Mouse (Mus musculus): ENCODE measurements around the gene Zmym4. TPM values are rescaled to one million over a fixed set of nuclear protein-coding genes. Genes with fewer than 3 reads are reported as not detected.

Gene Zmym4
- polyA plus RNA-seq, 1 experiment from 2014 or later: 2.9 TPM

DNA sequence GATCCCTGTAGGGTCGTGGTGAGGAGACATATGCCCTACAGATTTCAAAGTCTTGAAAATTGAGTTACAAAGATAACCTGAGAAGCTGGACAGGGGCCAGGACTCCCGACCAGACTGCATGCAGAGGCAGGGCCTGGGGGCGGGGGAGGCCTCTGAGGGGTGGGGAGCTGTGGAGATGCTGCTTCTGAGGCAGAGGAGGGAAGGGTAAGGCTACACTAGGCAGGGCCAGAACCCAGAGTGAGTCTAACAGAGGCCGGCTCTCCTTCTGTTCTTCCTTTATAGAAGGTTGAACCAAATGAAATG is 117.2 kb downstream of the Zmym4 start:
- peaks cover 22% of the 10 kb centered on the region for H3K36me3 ChIP-seq (replicated peaks; ENCODE audit: insufficient read depth, low read length)
- no peak overlapping the region for H3K27ac ChIP-seq (ENCODE audit: low read depth)
- H3K4me1 ChIP-seq (ENCODE audit: insufficient read depth): no peaks in the 10 kb centered on the region
- 53% methylated on average over 4 of the region's 4 CpGs for WGBS (ENCODE audit: insufficient replicate concordance)
- H3K4me2 ChIP-seq (ENCODE audit: low read depth, low read length): no peak overlapping the region
- H3K9me3 ChIP-seq (ENCODE audit: low read length): no peaks in the 10 kb centered on the region
- H3K4me3 ChIP-seq (ENCODE audit: low read depth, low read length): no peak overlapping the region
- TF ChIP-seq CTCF (IDR thresholded peaks at IDR 0.05; ENCODE audit: low read depth): no peak
- TF ChIP-seq EP300 (IDR thresholded peaks at IDR 0.05; ENCODE audit: low read depth): no peak
- no peak overlapping the region for H3K9ac ChIP-seq (replicated peaks)
- DNase-seq (no peak), ATAC-seq (no peak)
- H3K27me3 ChIP-seq (ENCODE audit: insufficient read depth, low read length): no peaks in the 10 kb centered on the region

DNA sequence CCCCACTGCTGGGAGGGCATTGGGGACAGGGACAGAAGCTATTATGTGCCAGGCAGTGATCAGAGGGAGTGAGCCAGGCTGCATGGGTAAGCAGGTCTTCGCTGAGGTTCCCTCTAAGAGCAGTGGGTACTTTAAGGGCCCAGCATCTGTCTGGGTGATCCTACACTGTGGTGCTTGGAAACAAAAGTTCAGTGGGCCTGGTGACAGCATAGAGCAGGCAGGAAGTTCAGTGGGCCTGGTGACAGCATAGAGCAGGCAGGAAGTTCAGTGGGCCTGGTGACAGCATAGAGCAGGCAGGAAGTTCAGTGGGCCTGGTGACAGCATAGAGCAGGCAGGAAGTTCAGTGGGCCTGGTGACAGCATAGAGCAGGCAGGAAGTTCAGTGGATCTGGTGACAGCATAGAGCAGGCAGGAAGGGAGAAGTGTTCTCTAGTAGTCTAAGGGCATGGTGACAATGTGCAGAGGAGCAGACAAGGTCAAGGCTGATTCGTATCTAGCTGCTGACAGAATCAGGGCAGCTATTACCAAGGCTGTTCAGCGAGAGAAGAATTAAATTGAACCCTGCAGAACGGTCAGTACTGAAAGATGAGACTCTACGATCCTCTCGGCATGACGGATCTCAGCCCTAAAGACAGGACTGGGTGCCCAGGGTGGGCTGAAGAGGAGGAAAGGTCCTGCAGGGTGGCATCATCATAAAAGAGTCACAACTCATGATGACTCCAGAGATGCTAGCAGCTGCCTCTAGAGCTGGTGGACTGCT is 117.7 kb downstream of the Zmym4 start:
- Histone ChIP-seq H3K27ac (ENCODE audit: low read depth) (no peak overlapping the region), H3K4me1 (ENCODE audit: insufficient read depth) (no peaks in the 10 kb centered on the region), H3K36me3 (replicated peaks; ENCODE audit: insufficient read depth, low read length) (peaks cover 22% of the 10 kb centered on the region), H3K4me3 (ENCODE audit: low read depth, low read length) (no peak overlapping the region), H3K4me2 (ENCODE audit: low read depth, low read length) (no peak overlapping the region), H3K27me3 (ENCODE audit: insufficient read depth, low read length) (no peaks in the 10 kb centered on the region), H3K9ac (replicated peaks) (no peak overlapping the region), H3K9me3 (ENCODE audit: low read length) (no peaks in the 10 kb centered on the region)
- no peak for ATAC-seq
- no peak for DNase-seq
- TF ChIP-seq EP300 (IDR thresholded peaks at IDR 0.05; ENCODE audit: low read depth) (no peak), CTCF (IDR thresholded peaks at IDR 0.05; ENCODE audit: low read depth) (no peak)
- whole genome bisulfite sequencing (ENCODE audit: insufficient replicate concordance): 84% methylated on average over 7 of the region's 7 CpGs

DNA sequence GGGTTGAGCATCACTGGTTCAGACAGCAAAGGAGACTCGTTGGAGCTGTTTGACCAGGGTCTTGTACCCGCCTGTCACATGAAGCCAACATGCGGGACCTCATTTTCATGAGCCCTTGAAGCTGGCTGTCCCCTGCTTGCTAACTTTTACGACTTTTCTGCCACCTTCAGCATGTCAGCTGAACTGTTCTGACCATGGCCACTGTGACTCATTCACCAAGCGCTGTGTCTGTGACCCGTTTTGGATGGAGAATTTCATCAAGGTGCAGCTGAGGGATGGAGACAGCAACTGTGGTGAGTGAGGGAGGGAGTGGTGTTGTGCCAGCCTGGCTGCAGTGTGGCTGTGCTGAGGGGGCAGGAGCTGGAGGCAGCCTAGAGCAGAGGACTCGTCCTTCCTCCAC is 121.0 kb downstream of the Zmym4 start:
- DNase-seq: no peak
- 73% methylated on average over 7 of the region's 7 CpGs for WGBS (ENCODE audit: insufficient replicate concordance)

DNA sequence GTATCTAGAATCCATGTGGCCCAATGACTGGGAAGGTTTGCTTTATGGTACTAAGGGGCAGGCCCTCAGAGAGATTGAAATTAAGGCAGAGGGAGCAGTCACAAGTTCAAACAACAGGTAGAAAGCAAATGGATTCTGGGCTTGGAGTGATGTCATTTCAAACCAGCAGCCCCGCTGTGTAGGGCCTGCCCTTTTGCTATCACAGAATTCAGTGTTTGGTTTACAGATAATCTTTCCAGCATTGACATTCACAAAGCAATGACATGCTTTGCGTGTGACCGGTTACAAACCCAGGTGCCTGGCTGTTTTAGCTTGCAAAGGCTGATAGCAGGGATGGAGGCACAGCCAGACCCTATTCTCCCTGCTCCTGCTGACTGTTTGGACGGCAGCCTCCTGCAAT is 122.3 kb downstream of the Zmym4 start:
- WGBS (ENCODE audit: insufficient replicate concordance): 72% methylated on average over 4 of the region's 4 CpGs
- H3K4me2 ChIP-seq (ENCODE audit: low read depth, low read length): no peak overlapping the region
- no peaks in the 10 kb centered on the region for H3K27me3 ChIP-seq (ENCODE audit: insufficient read depth, low read length)
- TF ChIP-seq CTCF (IDR thresholded peaks at IDR 0.05; ENCODE audit: low read depth): no peak
- TF ChIP-seq EP300 (IDR thresholded peaks at IDR 0.05; ENCODE audit: low read depth): no peak
- no peak overlapping the region for H3K27ac ChIP-seq (ENCODE audit: low read depth)
- H3K4me3 ChIP-seq (ENCODE audit: low read depth, low read length): no peak overlapping the region
- ATAC-seq (no peak), DNase-seq (no peak)
- H3K36me3 ChIP-seq (replicated peaks; ENCODE audit: insufficient read depth, low read length): peaks cover 30% of the 10 kb centered on the region
- H3K4me1 ChIP-seq (ENCODE audit: insufficient read depth): no peaks in the 10 kb centered on the region
- H3K9me3 ChIP-seq (ENCODE audit: low read length): no peaks in the 10 kb centered on the region
- no peak overlapping the region for H3K9ac ChIP-seq (replicated peaks)

More for the DNA sequence above, 121.0 kb downstream of the Zmym4 start:
- H3K27me3 ChIP-seq (ENCODE audit: insufficient read depth, low read length): no peaks in the 10 kb centered on the region
- TF ChIP-seq EP300 (IDR thresholded peaks at IDR 0.05; ENCODE audit: low read depth) (no peak), CTCF (IDR thresholded peaks at IDR 0.05; ENCODE audit: low read depth) (no peak)
- H3K4me2 ChIP-seq (ENCODE audit: low read depth, low read length): no peak overlapping the region
- H3K9me3 ChIP-seq (ENCODE audit: low read length): no peaks in the 10 kb centered on the region
- H3K4me1 ChIP-seq (ENCODE audit: insufficient read depth): no peaks in the 10 kb centered on the region
- ATAC-seq: no peak
- H3K9ac ChIP-seq (replicated peaks): no peak overlapping the region
- H3K27ac ChIP-seq (ENCODE audit: low read depth): no peak overlapping the region
- peaks cover 23% of the 10 kb centered on the region for H3K36me3 ChIP-seq (replicated peaks; ENCODE audit: insufficient read depth, low read length)
- no peak overlapping the region for H3K4me3 ChIP-seq (ENCODE audit: low read depth, low read length)

DNA sequence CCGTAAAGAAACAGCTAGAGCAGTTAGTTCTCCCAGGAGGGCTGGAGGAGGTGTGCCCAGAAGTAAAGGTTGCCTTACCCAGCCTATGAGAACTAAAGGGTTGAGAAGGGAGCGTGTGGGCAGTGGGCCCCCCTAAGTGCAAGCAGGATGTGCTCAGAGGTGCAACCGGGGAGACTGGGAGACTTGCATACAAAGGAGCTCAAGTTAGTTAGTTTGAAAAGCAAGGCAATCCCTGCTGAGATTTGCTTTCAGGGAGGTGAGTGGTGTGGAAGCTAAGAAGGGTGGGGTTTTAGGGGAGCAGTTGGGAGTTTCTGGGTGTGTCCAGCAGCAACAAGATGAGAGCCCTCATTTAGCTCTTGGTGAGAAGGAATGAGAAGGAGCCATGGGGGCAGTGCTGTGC is 125.0 kb downstream of the Zmym4 start:
- H3K4me2 ChIP-seq (ENCODE audit: low read depth, low read length): no peak overlapping the region
- H3K4me1 ChIP-seq (ENCODE audit: insufficient read depth): no peaks in the 10 kb centered on the region
- no peak overlapping the region for H3K4me3 ChIP-seq (ENCODE audit: low read depth, low read length)
- H3K27ac ChIP-seq (ENCODE audit: low read depth): no peak overlapping the region
- 87% methylated on average over 3 of the region's 3 CpGs for WGBS (ENCODE audit: insufficient replicate concordance)
- H3K9ac ChIP-seq (replicated peaks): no peak overlapping the region
- ATAC-seq (no peak), DNase-seq (no peak)
- no peaks in the 10 kb centered on the region for H3K27me3 ChIP-seq (ENCODE audit: insufficient read depth, low read length)
- TF ChIP-seq EP300 (IDR thresholded peaks at IDR 0.05; ENCODE audit: low read depth) (no peak), CTCF (IDR thresholded peaks at IDR 0.05; ENCODE audit: low read depth) (no peak)
- no peaks in the 10 kb centered on the region for H3K9me3 ChIP-seq (ENCODE audit: low read length)
- peaks cover 38% of the 10 kb centered on the region for H3K36me3 ChIP-seq (replicated peaks; ENCODE audit: insufficient read depth, low read length)

DNA sequence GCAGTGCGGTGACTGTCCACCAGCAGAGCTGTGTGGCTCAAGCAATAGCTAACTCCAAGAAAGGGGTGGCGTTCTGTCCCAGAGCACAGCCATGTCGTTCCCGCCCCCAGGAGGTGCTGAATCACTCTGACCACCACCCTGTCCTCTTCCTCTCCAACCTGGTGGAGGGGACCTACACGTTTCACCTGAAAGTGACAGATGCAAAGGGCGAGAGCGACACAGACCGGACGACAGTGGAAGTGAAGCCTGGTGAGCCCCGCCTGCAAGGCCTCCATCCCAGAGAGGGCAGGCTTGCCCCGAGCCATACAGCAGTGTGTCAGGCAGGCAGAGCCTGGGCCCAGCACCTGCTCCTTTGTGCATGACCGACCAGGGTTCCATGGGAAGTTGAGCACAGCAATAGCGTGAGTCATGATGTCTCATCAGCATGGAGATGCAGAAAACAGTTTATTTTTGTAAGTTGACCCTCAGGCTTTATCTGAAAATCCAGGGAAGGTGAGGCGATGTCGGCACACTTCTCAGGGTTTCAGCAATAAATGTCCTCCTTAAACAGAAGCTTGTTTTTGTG is 126.9 kb downstream of the Zmym4 start:
- no peak overlapping the region for H3K4me2 ChIP-seq (ENCODE audit: low read depth, low read length)
- 88% methylated on average over 15 of the region's 15 CpGs for WGBS (ENCODE audit: insufficient replicate concordance)
- H3K27me3 ChIP-seq (ENCODE audit: insufficient read depth, low read length): no peaks in the 10 kb centered on the region
- ATAC-seq: no peak
- H3K9me3 ChIP-seq (ENCODE audit: low read length): no peaks in the 10 kb centered on the region
- DNase-seq: no peak
- no peak for TF ChIP-seq EP300 (IDR thresholded peaks at IDR 0.05; ENCODE audit: low read depth)
- TF ChIP-seq CTCF (IDR thresholded peaks at IDR 0.05; ENCODE audit: low read depth): no peak
- H3K9ac ChIP-seq (replicated peaks): no peak overlapping the region
- H3K36me3 ChIP-seq (replicated peaks; ENCODE audit: insufficient read depth, low read length): peaks cover 30% of the 10 kb centered on the region
- no peak overlapping the region for H3K4me3 ChIP-seq (ENCODE audit: low read depth, low read length)
- no peaks in the 10 kb centered on the region for H3K4me1 ChIP-seq (ENCODE audit: insufficient read depth)
- no peak overlapping the region for H3K27ac ChIP-seq (ENCODE audit: low read depth)
